ENCODE assay signal across 8 mouse cellular contexts in genomic region chr14:74948426-74949240, GRCm38 (mm10). TPM values are rescaled to one million over a fixed set of nuclear protein-coding genes. Genes with fewer than 3 reads are reported as not detected.
DNase-seq lines count a peak whose midpoint lies in the region; ATAC-seq lines count a peak whose summit lies in the region.

No protein-coding gene starts in this region.

- H3K4me1 ChIP-seq in limb, embryonic 13.5 days: peaks cover 22% of the 10 kb centered on the region
- peaks cover 24% of the 10 kb centered on the region for H3K4me1 ChIP-seq in midbrain, embryonic 14.5 days (ENCODE audit: control insufficient read depth, insufficient read depth, low read length)

- WGBS in limb, embryonic 13.5 days: 49% methylated on average over 14 of the region's 14 CpGs
- WGBS in midbrain, embryonic 14.5 days: 53% methylated on average over 14 of the region's 14 CpGs

- no peaks in the 10 kb centered on the region for H3K27me3 ChIP-seq in limb, embryonic 13.5 days
- no peaks in the 10 kb centered on the region for H3K27me3 ChIP-seq in midbrain, embryonic 14.5 days (ENCODE audit: control insufficient read depth, insufficient read depth, low read length)
- H3K27me3 ChIP-seq in splenic B cell, adult 2 months (ENCODE audit: control insufficient read depth, insufficient read depth, low read length, poor library complexity, severe bottlenecking): no peaks in the 10 kb centered on the region

- H3K4me2 ChIP-seq in limb, embryonic 13.5 days (replicated peaks): peak overlapping the region; percentile 85
- peak overlapping the region; percentile 71 for H3K4me2 ChIP-seq in midbrain, embryonic 14.5 days (ENCODE audit: low read length)

- H3K9ac ChIP-seq in limb, embryonic 13.5 days: peak overlapping the region; percentile 88; the same call in 1 of the 2 replicates
- H3K9ac ChIP-seq in midbrain, embryonic 14.5 days (replicated peaks; ENCODE audit: low read length): peak overlapping the region; percentile 92; the same call in 1 of the 2 replicates

- H3K4me3 ChIP-seq in limb, embryonic 13.5 days: peak overlapping the region; percentile 87
- H3K4me3 ChIP-seq in midbrain, embryonic 14.5 days (replicated peaks; ENCODE audit: low read depth, low read length): peak overlapping the region; percentile 88; the same call in 1 of the 2 replicates

- H3K27ac ChIP-seq in limb, embryonic 13.5 days: peak overlapping the region; percentile 92; the same call in 1 of the 2 replicates
- H3K27ac ChIP-seq in midbrain, embryonic 14.5 days (replicated peaks; ENCODE audit: low read depth, low read length): no peak overlapping the region

- ATAC-seq in granulocyte monocyte progenitor cell, adult 5-6 weeks (replicated peaks; ENCODE audit: poor library complexity, severe bottlenecking): peak; percentile 48
- ATAC-seq in limb, embryonic 13.5 days (ENCODE audit: low FRiP score, low read depth): no peak
- 0 out of 2 replicates have a peak, but pooled peaks have one; percentile 24 for ATAC-seq in midbrain, embryonic 14.5 days (ENCODE audit: low FRiP score, low TSS enrichment)

- no peaks in the 10 kb centered on the region for H3K9me3 ChIP-seq in limb, embryonic 13.5 days
- H3K9me3 ChIP-seq in midbrain, embryonic 14.5 days (ENCODE audit: control insufficient read depth, low read length): no peaks in the 10 kb centered on the region

- peak; percentile 66 for DNase-seq in ovary, postnatal 36 days (ENCODE audit: low spot score)
- DNase-seq in ovary, postnatal 10 days (ENCODE audit: low spot score): no peak
- peak; percentile 57 for DNase-seq in embryo, embryonic 9.5 days (ENCODE audit: extremely low spot score)
- peak; percentile 77 for DNase-seq in kidney, adult 18-20 months
- peak; percentile 81 for DNase-seq in midbrain, embryonic 14.5 days
- DNase-seq in splenic B cell, adult 2 months (ENCODE audit: low read depth, low spot score): peak; percentile 76

- H3K36me3 ChIP-seq in limb, embryonic 13.5 days: no peaks in the 10 kb centered on the region
- H3K36me3 ChIP-seq in midbrain, embryonic 14.5 days (ENCODE audit: control insufficient read depth, insufficient read depth, low read length): no peaks in the 10 kb centered on the region
- no peaks in the 10 kb centered on the region for H3K36me3 ChIP-seq in splenic B cell, adult 2 months (ENCODE audit: control insufficient read depth, insufficient read depth, low read length, poor library complexity, severe bottlenecking)

RNA-seq across cellular contexts. Expression of gene Lrch1, which starts 1.0 kb away (rescaled TPM):
- 11.3 and 12.1 TPM in 2 replicates for total RNA-seq in granulocyte monocyte progenitor cell, adult 5-6 weeks (2014; fragmentation: Nextera tagmentation)
- total RNA-seq in granulocyte monocyte progenitor cell, adult 5-6 weeks (2017): 12.3 and 12.4 TPM in 2 replicates
- 14.6 and 17.3 TPM in 2 replicates for polyA plus RNA-seq in limb, embryonic 13.5 days (2015; fragmentation: Nextera tagmentation; extraction: Ambion mirVana)
- 14.3 and 19.4 TPM in 2 replicates for polyA plus RNA-seq in midbrain, embryonic 14.5 days (2014; fragmentation: Nextera tagmentation; extraction: Ambion mirVana)
